Mouse (Mus musculus) kidney, embryonic 15.5 days (tissue): ENCODE measurements at regions not wholly inside any gene's neighbourhood (a gene's known extent, or its start where the extent isn't known, plus 50 kb on each side); places are given as distances from the start of the nearest gene placed in this dataset.
A peak's percentile ranks its signal among the peaks of the same experiment; 100 is the strongest.
"Not testable (repeated sequence)": the region's sequence is repeated elsewhere in the genome, so short reads cannot be mapped to it uniquely, and the experiment has no call there.

Experiments
- ATAC-seq: fragments of 200-750 bp; cut with Nextera tagmentation; replicated peaks from 2 replicates; pipeline ENCODE4 v1.8.0; 2017; ENCODE audit warnings: moderate TSS enrichment; ENCODE audit not compliant: low FRiP score
- H3K27ac ChIP-seq: fragments of 300-500 bp; sonication (generic); 2 replicates; pipeline ENCODE4 v1.5.1; 2015; ENCODE audit warnings: mild to moderate bottlenecking, inconsistent platforms
- H3K27me3 ChIP-seq: fragments of 300-500 bp; sonication (generic); 2 replicates; pipeline ENCODE4 v1.6.1; 2015; ENCODE audit warnings: inconsistent platforms
- H3K36me3 ChIP-seq: fragments of 300-500 bp; sonication (generic); 2 replicates; pipeline ENCODE4 v1.6.1; 2015; ENCODE audit warnings: inconsistent platforms
- H3K4me1 ChIP-seq: fragments of 300-500 bp; sonication (generic); 2 replicates; pipeline ENCODE4 v1.6.1; 2015; ENCODE audit warnings: inconsistent platforms
- H3K4me2 ChIP-seq: fragments of 300-500 bp; sonication (generic); 2 replicates; pipeline ENCODE4 v1.6.1; 2015; ENCODE audit warnings: moderate library complexity, mild to moderate bottlenecking, inconsistent platforms
- H3K4me3 ChIP-seq: fragments of 300-500 bp; sonication (generic); replicated peaks from 2 replicates; pipeline ENCODE4 v1.5.1; 2015; ENCODE audit warnings: mild to moderate bottlenecking, inconsistent platforms
- H3K9ac ChIP-seq: fragments of 300-500 bp; sonication (generic); 2 replicates; pipeline ENCODE4 v1.6.1; 2015; ENCODE audit warnings: mild to moderate bottlenecking, inconsistent platforms
- H3K9me3 ChIP-seq: fragments of 300-500 bp; sonication (generic); replicated peaks from 2 replicates; pipeline ENCODE4 v1.6.1; 2016; ENCODE audit warnings: inconsistent platforms
- WGBS: fragments of 180-500 bp; shearing (Covaris S2); methylation state at CpG from one replicate; pipeline ENCODE4 v1.1.7; 2015; ENCODE audit warnings: mixed read lengths; 5-methylcytosine and 5-hydroxymethylcytosine counted together

- no peaks in the 10 kb centered on the region for H3K4me1 ChIP-seq
- H3K27me3 ChIP-seq = no peaks in the 10 kb centered on the region
- no peak overlapping the region for H3K4me2 ChIP-seq
- H3K36me3 ChIP-seq = no peaks in the 10 kb centered on the region
- no peak overlapping the region for H3K9ac ChIP-seq
- no peaks in the 10 kb centered on the region for H3K9me3 ChIP-seq
- ATAC-seq = peak; percentile 58; the same call in 1 of the 2 replicates
- no peak overlapping the region for H3K4me3 ChIP-seq
- whole genome bisulfite sequencing = 32% methylated on average over 12 of the region's 12 CpGs
- no peak overlapping the region for H3K27ac ChIP-seq
These were observed 60.5 kb upstream of the Tmem200a start for GRCm38 (mm10) chr10:26139100-26140093.

- Histone ChIP-seq H3K27me3 (no peaks in the 10 kb centered on the region), H3K4me3 (no peak overlapping the region), H3K9me3 (no peaks in the 10 kb centered on the region), H3K4me1 (no peaks in the 10 kb centered on the region), H3K36me3 (no peaks in the 10 kb centered on the region), H3K27ac (no peak overlapping the region), H3K9ac (no peak overlapping the region), H3K4me2 (no peak overlapping the region)
- WGBS = 74% methylated on average over 2 of the region's 2 CpGs
- no peak; the same call in 1 of the 2 replicates for ATAC-seq
These were observed 73.7 kb upstream of the Tmem200a start for GRCm38 (mm10) chr10:26152586-26152985.

- Histone ChIP-seq H3K4me3 (no peak overlapping the region), H3K9ac (no peak overlapping the region), H3K4me1 (no peaks in the 10 kb centered on the region), H3K36me3 (no peaks in the 10 kb centered on the region), H3K9me3 (no peaks in the 10 kb centered on the region), H3K27me3 (no peaks in the 10 kb centered on the region), H3K4me2 (no peak overlapping the region), H3K27ac (no peak overlapping the region)
- no peak for ATAC-seq
- WGBS = 36% methylated on average over 3 of the region's 3 CpGs
These were observed 70.7 kb upstream of the Samd3 start for GRCm38 (mm10) chr10:26158786-26159185.

GRCm38 (mm10) chr10:26161139-26161538, 68.4 kb upstream of the Samd3 start:
- not testable (repeated sequence) for H3K4me1 ChIP-seq, H3K9me3 ChIP-seq, H3K27me3 ChIP-seq, H3K27ac ChIP-seq, H3K9ac ChIP-seq, H3K36me3 ChIP-seq, ATAC-seq, H3K4me3 ChIP-seq, H3K4me2 ChIP-seq

- Histone ChIP-seq H3K36me3 (no peaks in the 10 kb centered on the region), H3K9ac (no peak overlapping the region), H3K9me3 (no peaks in the 10 kb centered on the region), H3K27me3 (no peaks in the 10 kb centered on the region), H3K4me2 (no peak overlapping the region), H3K4me3 (no peak overlapping the region), H3K4me1 (no peaks in the 10 kb centered on the region), H3K27ac (no peak overlapping the region)
- WGBS = 84% methylated on average over 2 of the region's 2 CpGs
- no peak for ATAC-seq
These were observed 65.0 kb upstream of the Samd3 start for GRCm38 (mm10) chr10:26164531-26164930.

GRCm38 (mm10) chr10:26177591-26177990, 51.9 kb upstream of the Samd3 start:
- Histone ChIP-seq H3K4me2 (no peak overlapping the region), H3K4me3 (no peak overlapping the region), H3K27me3 (no peaks in the 10 kb centered on the region), H3K4me1 (no peaks in the 10 kb centered on the region), H3K36me3 (no peaks in the 10 kb centered on the region), H3K27ac (no peak overlapping the region), H3K9me3 (no peaks in the 10 kb centered on the region), H3K9ac (no peak overlapping the region)
- ATAC-seq = no peak
- WGBS = 90% methylated on average over 1 of the region's 1 CpGs

GRCm38 (mm10) chr10:26178356-26178755, 51.2 kb upstream of the Samd3 start:
- ATAC-seq = no peak
- no peaks in the 10 kb centered on the region for H3K36me3 ChIP-seq
- no peak overlapping the region for H3K4me2 ChIP-seq
- no peak overlapping the region for H3K4me3 ChIP-seq
- no peak overlapping the region for H3K9ac ChIP-seq
- H3K27me3 ChIP-seq = no peaks in the 10 kb centered on the region
- H3K27ac ChIP-seq = no peak overlapping the region
- no peaks in the 10 kb centered on the region for H3K4me1 ChIP-seq
- H3K9me3 ChIP-seq = no peaks in the 10 kb centered on the region
- WGBS = 78% methylated on average over 3 of the region's 3 CpGs
